Mouse (Mus musculus) liver, embryonic 11.5 days (tissue): ENCODE results near the gene Hook1. TPM values are rescaled to one million over a fixed set of nuclear protein-coding genes. Genes with fewer than 3 reads are reported as not detected.
"Not testable (repeated sequence)": the region's sequence is repeated elsewhere in the genome, so short reads cannot be mapped to it uniquely, and the experiment has no call there.

ENCODE experiments used
- ATAC-seq: fragments of 200-750 bp; cut with Nextera tagmentation; replicated peaks from 2 replicates; pipeline ENCODE4 v1.8.0; 2017; ENCODE audit warnings: moderate number of reproducible peaks, mild to moderate bottlenecking, moderate TSS enrichment, moderate library complexity; ENCODE audit not compliant: low FRiP score
- DNase-seq: peaks from one replicate; pipeline ENCODE4 v3.0.0-alpha.2; 2017; ENCODE audit warnings: low spot score
- H3K27ac ChIP-seq: fragments of 300-500 bp; sonication (generic); 2 replicates; pipeline ENCODE4 v1.5.1; 2014; ENCODE audit warnings: mild to moderate bottlenecking, low read depth, low read length, control low read depth
- H3K27me3 ChIP-seq: fragments of 300-500 bp; sonication (generic); replicated peaks from 2 replicates; pipeline ENCODE4 v1.6.1; 2014; ENCODE audit warnings: low read length, mixed read lengths; ENCODE audit not compliant: control insufficient read depth, insufficient read depth
- H3K36me3 ChIP-seq: fragments of 300-500 bp; sonication (generic); 2 replicates; pipeline ENCODE4 v1.6.1; 2014; ENCODE audit warnings: mild to moderate bottlenecking, low read length, moderate library complexity, mixed read lengths; ENCODE audit not compliant: control insufficient read depth, insufficient read depth
- H3K4me1 ChIP-seq: fragments of 300-500 bp; sonication (generic); replicated peaks from 2 replicates; pipeline ENCODE4 v1.6.1; 2014; ENCODE audit warnings: low read length, mixed read lengths; ENCODE audit not compliant: control insufficient read depth, insufficient read depth
- H3K4me2 ChIP-seq: fragments of 300-500 bp; sonication (generic); 2 replicates; pipeline ENCODE4 v1.6.1; 2014; ENCODE audit warnings: mild to moderate bottlenecking, control low read depth, moderate library complexity
- H3K4me3 ChIP-seq: fragments of 300-500 bp; sonication (generic); 2 replicates; pipeline ENCODE4 v1.5.1; 2014; ENCODE audit warnings: low read depth, low read length, control low read depth
- H3K9ac ChIP-seq: fragments of 300-500 bp; sonication (generic); 2 replicates; pipeline ENCODE4 v1.6.1; 2014; ENCODE audit warnings: low read depth, low read length, control low read depth
- H3K9me3 ChIP-seq: fragments of 300-500 bp; sonication (generic); 2 replicates; pipeline ENCODE4 v1.6.1; 2016; ENCODE audit warnings: low read length, inconsistent platforms, mixed read lengths; ENCODE audit not compliant: control insufficient read depth
- WGBS: fragments of 180-500 bp; shearing (Covaris S2); extraction: QIAGEN DNeasy Blood & Tissue Kit; methylation state at CpG from one replicate; pipeline ENCODE4 v1.1.7; 2014; 5-methylcytosine and 5-hydroxymethylcytosine counted together
- polyA plus RNA-seq: library from polyadenylated mRNA; unstranded; fragments of >200 nt; fragmentation: Nextera tagmentation; extraction: Ambion mirVana; gene quantifications from 2 replicates; pipeline ENCODE4 v1.2.1, GENCODE M21; 2014

Gene Hook1
- polyA plus RNA-seq, 1 experiment from 2014 or later = 13.8 TPM

DNA sequence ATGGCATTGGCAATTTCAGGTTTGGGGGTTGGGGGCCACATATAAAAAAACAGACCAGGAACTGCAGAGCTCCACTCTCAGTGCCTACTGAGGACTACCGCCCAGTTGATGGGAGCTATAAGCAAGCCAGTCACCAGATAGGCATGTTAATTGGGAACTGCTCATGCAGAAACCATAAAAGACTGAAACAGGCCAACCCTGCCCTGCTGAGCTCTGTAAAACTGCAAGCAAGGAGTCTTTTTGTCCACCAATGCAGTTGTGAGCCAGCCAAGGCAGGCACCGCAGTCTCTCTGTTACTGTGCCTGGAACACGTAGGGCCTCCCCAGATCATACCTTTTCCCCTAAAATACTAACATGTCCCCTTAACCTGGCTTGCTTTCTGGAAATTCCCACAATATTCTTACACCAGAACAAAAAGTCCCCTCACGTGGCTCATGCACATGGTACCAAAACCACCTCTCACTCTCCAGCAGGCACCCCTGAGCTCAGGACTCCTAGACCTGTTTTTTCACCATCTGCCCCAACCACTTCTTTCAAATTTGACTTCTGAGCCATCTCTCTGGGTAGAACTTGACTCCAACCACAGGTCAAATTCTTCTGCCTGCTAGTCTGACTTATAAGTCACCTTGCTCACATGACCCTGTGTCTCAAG is 32.5 kb upstream of the Hook1 start:
- no peaks in the 10 kb centered on the region for H3K9me3 ChIP-seq
- no peak for DNase-seq
- H3K4me1 ChIP-seq = no peaks in the 10 kb centered on the region

GRCm38 (mm10) chr4:95938701-95939100 is 28.3 kb upstream of the Hook1 start:
- Histone ChIP-seq H3K4me1 (no peaks in the 10 kb centered on the region), H3K9me3 (no peaks in the 10 kb centered on the region), H3K27ac (no peak overlapping the region), H3K36me3 (no peaks in the 10 kb centered on the region), H3K4me2 (no peak overlapping the region), H3K4me3 (no peak overlapping the region), H3K27me3 (no peaks in the 10 kb centered on the region), H3K9ac (no peak overlapping the region)
- 81% methylated on average over 3 of the region's 3 CpGs for WGBS
- ATAC-seq (no peak), DNase-seq (no peak)

More for the DNA sequence above, 32.5 kb upstream of the Hook1 start:
- no peak overlapping the region for H3K27ac ChIP-seq
- 87% methylated on average over 4 of the region's 4 CpGs for WGBS
- no peaks in the 10 kb centered on the region for H3K27me3 ChIP-seq
- H3K36me3 ChIP-seq = no peaks in the 10 kb centered on the region
- no peak for ATAC-seq
- H3K9ac ChIP-seq = no peak overlapping the region
- H3K4me3 ChIP-seq = no peak overlapping the region
- no peak overlapping the region for H3K4me2 ChIP-seq

DNA sequence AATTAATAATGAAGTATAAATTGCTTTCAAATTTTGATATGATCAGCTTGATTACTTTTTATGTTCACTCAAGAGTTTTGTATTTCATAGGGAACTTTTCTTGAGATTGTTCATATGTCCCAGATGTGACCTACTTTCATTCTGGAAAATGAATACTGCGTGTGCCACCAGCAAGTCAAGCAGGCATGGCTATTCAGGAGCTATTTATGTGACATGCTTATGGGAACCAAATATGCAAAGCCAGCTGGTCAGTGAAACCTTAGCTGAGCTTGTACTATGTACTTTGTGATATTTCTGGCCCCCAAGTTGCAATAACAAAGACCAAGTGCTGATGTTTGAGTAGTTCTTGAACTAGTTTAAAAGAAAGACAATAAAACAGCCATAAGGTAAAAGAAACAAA is 19.1 kb upstream of the Hook1 start:
- H3K36me3 ChIP-seq = no peaks in the 10 kb centered on the region
- H3K27ac ChIP-seq = no peak overlapping the region
- H3K9me3 ChIP-seq = no peaks in the 10 kb centered on the region
- no peak for DNase-seq
- no peak overlapping the region for H3K4me2 ChIP-seq
- no peak for ATAC-seq
- H3K9ac ChIP-seq = no peak overlapping the region
- H3K4me1 ChIP-seq = no peaks in the 10 kb centered on the region
- 72% methylated on average over 1 of the region's 1 CpGs for WGBS
- no peaks in the 10 kb centered on the region for H3K27me3 ChIP-seq
- no peak overlapping the region for H3K4me3 ChIP-seq

DNA sequence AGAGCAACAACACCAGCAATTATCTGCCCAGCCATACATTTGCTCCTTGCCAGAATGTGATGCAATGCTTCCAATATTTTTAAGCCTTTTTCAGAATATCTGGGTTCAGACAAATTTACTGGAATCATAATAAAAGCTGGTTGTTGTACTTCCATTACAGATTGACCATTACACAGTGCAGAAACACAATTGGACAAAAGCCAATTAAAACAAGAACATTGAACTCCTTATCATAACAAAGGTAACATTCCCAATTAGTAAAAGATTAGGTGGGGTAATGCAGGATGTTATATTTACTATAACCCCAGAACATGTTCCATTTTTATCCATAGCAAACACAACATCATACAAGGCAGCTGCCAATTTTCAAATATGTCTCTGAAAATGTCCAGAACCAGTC is 13.7 kb upstream of the Hook1 start:
- H3K4me2 ChIP-seq = no peak overlapping the region
- ATAC-seq (no peak), DNase-seq (no peak)
- H3K4me3 ChIP-seq = no peak overlapping the region
- H3K27ac ChIP-seq = no peak overlapping the region
- no peak overlapping the region for H3K9ac ChIP-seq
- no peaks in the 10 kb centered on the region for H3K9me3 ChIP-seq
- no peaks in the 10 kb centered on the region for H3K27me3 ChIP-seq
- no peaks in the 10 kb centered on the region for H3K36me3 ChIP-seq
- H3K4me1 ChIP-seq = no peaks in the 10 kb centered on the region

GRCm38 (mm10) chr4:95982221-95982620 is 15.2 kb downstream of the Hook1 start:
- 83% methylated on average over 17 of the region's 17 CpGs for WGBS
- ATAC-seq = not testable (repeated sequence)

DNA sequence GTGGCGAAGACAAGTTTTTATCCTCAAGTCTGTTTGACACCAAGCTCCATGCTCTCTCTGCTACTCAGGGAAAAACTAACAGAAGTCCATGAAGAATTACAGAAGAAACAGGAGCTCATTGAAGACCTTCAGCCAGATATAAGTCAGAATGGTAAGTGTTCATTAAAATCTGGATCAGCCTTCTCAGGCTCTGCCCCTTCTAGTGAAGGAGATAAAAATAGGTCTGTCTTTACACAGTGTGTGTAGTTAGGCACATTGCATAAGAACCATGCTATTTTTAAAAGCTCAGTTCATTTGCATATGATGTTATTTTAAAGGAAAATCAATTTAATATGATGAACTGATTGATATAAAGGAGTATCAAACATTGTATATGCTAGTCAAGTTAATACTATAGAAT is 49.8 kb downstream of the Hook1 start:
- Histone ChIP-seq H3K27ac (no peak overlapping the region), H3K4me2 (no peak overlapping the region), H3K9ac (no peak overlapping the region), H3K4me3 (no peak overlapping the region), H3K9me3 (no peaks in the 10 kb centered on the region), H3K36me3 (no peaks in the 10 kb centered on the region), H3K4me1 (no peaks in the 10 kb centered on the region), H3K27me3 (no peaks in the 10 kb centered on the region)
- no peak for DNase-seq
- 86% methylated on average over 1 of the region's 1 CpGs for WGBS
- ATAC-seq = no peak

More at GRCm38 (mm10) chr4:95982221-95982620, 15.2 kb downstream of the Hook1 start:
- not testable (repeated sequence) for H3K9me3 ChIP-seq, H3K27ac ChIP-seq, DNase-seq, H3K4me2 ChIP-seq, H3K36me3 ChIP-seq, H3K9ac ChIP-seq, H3K4me1 ChIP-seq, H3K27me3 ChIP-seq, H3K4me3 ChIP-seq

DNA sequence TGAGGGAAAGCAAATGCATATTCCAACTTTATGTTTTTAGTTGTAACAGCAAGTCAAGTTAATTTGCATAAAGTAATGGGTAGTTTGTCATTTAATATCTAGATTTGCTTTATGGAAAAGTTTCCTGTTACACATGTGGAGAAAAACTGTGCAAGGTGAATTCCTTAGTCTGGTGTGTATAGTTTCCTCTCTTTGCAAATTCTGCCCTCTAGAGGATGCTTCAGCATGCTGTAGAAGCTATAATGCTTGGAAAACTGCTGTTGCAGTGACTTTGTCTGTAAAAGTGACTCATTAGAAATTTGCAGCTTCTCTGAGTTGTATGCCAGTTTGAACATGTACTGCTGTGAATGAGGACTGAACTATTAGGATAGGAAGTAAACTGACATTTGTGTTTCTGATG is 55.8 kb downstream of the Hook1 start:
- Histone ChIP-seq H3K27me3 (no peaks in the 10 kb centered on the region), H3K9ac (no peak overlapping the region), H3K36me3 (no peaks in the 10 kb centered on the region), H3K9me3 (no peaks in the 10 kb centered on the region), H3K4me1 (no peaks in the 10 kb centered on the region), H3K4me3 (no peak overlapping the region), H3K4me2 (no peak overlapping the region), H3K27ac (no peak overlapping the region)
- DNase-seq (no peak), ATAC-seq (no peak)

GRCm38 (mm10) chr4:96028412-96028811 is 61.4 kb downstream of the Hook1 start:
- Histone ChIP-seq H3K9me3 (no peaks in the 10 kb centered on the region), H3K27me3 (no peaks in the 10 kb centered on the region), H3K4me3 (no peak overlapping the region), H3K4me2 (no peak overlapping the region), H3K36me3 (no peaks in the 10 kb centered on the region), H3K27ac (no peak overlapping the region), H3K4me1 (no peaks in the 10 kb centered on the region), H3K9ac (no peak overlapping the region)
- DNase-seq = no peak
- WGBS = 96% methylated on average over 1 of the region's 1 CpGs
- ATAC-seq = no peak

GRCm38 (mm10) chr4:96060106-96060505 is 93.1 kb downstream of the Hook1 start:
- no peak overlapping the region for H3K4me2 ChIP-seq
- DNase-seq = no peak
- ATAC-seq = no peak
- no peak overlapping the region for H3K27ac ChIP-seq
- no peaks in the 10 kb centered on the region for H3K4me1 ChIP-seq
- 74% methylated on average over 2 of the region's 2 CpGs for WGBS
- H3K27me3 ChIP-seq = no peaks in the 10 kb centered on the region
- no peaks in the 10 kb centered on the region for H3K36me3 ChIP-seq
- no peak overlapping the region for H3K4me3 ChIP-seq
- H3K9me3 ChIP-seq = no peaks in the 10 kb centered on the region
- H3K9ac ChIP-seq = no peak overlapping the region
